Mouse (Mus musculus): ENCODE measurements around the gene Rab5b. TPM values are rescaled to one million over a fixed set of nuclear protein-coding genes. Genes with fewer than 3 reads are reported as not detected.
"Not testable (repeated sequence)": the region's sequence is repeated elsewhere in the genome, so short reads cannot be mapped to it uniquely, and the experiment has no call there.

Rab5b gene
- total RNA-seq (2021): 10 to 100 TPM; 90.3 to 94.5 TPM
- long read RNA-seq, experiment 1, transcript Rab5b-201 (6 exons, 3,180 nt): major isoform, 75 of 111 reads
- long read RNA-seq, experiment 1, partial matches to known transcripts: 3 of 111 reads
- long read RNA-seq, experiment 1, other reads (novel, unspliced or antisense): 32 of 111 reads
- long read RNA-seq, experiment 2, transcript Rab5b-201 (6 exons, 3,180 nt): major isoform, 67 of 96 reads
- long read RNA-seq, experiment 2, partial matches to known transcripts: 0 of 96 reads
- long read RNA-seq, experiment 2, other reads (novel, unspliced or antisense): 29 of 96 reads

DNA sequence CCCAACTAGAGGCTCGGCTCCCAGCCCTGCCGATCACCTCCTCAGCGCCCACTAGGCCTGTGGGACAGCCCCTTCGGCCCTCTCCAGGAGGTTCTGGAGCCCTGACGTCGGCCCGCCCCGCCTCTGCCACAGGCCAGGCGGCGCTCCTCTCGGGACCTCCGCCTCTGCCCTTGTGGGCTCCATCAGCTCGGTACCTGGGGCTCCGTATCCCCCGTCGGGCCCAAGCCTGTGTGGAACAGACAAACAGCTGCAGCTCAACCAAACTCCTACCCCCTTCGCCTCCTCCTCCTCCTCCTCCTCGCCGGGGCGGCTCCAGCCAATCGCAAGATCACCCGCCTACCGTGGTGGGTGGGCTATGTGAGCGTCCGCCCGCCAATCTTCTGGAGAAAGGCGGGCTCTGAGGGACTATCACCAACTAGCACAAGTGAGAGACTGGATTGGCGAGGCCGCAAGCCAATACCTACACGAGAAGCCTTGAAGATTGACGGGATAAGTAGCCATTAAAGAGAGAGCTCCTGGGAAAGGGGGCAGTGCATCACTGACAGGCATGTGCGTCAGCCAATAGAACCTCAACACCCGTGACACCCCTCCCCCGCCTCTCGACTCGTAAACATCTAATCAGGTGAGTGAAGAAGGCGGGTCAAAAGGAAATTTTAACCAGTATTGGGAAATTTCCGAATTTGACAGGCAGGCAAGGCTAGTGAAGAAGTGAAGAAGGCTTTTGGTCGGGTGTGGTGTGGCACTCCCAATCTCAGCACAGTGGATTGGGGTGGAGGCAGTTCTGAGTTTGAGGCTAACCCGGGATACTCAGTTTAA is at the start of gene Rab5b:
Gene Rab5b, minus strand, starts transcription at position 273 of the 816 bp plus-strand sequence.
- TF ChIP-seq CTCF (IDR thresholded peaks at IDR 0.05): no peak
- peak within 1 kb of the TSS; percentile 93 for H3K4me3 ChIP-seq
- intact Hi-C loops (cut with DNase I): no loop called here

DNA sequence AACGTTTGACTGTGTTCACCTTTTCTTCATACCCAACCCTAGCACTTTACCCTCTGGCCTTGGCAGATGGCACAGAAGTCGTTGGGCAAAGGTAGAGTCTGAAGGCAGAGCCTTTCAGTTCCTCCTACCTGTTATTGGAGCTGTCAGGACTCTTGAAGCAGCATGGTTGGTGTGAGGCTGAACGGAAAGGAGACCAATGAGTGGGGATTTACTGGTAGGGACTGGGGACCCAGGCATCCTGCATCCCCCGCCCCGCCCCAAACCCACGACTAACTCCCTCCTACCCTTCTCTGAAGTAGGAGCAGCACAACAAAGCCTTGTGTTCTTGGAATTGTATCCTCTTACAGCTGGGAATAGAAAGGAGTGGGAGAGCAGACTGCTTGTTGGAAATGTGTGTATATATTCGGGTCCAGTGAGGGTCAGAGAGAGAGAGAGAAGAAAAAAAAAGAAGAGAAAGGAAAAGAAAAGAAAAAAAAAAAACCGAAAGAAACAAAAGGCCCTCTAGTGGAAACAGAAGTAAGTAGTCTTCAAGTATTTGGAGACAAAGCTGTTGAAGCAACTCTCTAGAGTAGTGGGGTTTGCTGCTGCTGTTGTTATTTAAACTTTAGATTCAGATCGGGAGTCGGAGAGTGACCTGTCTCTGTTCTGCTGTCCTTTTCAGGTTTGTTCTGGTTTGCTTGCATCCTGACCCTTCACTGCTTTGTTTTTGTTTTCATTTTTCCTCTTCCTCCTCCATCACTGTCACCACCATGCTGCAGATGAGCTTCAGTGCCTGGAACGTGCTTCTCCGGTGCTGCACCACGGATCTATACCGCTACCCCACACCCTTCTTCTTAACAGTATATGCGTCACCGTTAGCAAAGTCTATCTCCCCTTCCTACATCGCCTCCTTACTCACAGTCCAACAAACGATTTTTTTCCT is 48.9 kb upstream of the Rab5b start, which contains the start of gene Dgka:
Gene Dgka, minus strand, starts transcription at position 176 of the 922 bp plus-strand sequence.
- TF ChIP-seq CTCF (IDR thresholded peaks at IDR 0.05): peak; percentile 35; the same call in 1 of the 2 replicates
- Histone ChIP-seq H3K4me3 (peak within 1 kb of the TSS; percentile 96), H3K27ac (peak within 1 kb of the TSS; percentile 96)
- no peak for DNase-seq
- intact Hi-C loops (cut with DNase I): no loop called here

More for the DNA sequence above, at the start of gene Rab5b:
- peak; percentile 99 for DNase-seq
- peak within 1 kb of the TSS; percentile 95 for H3K27ac ChIP-seq

DNA sequence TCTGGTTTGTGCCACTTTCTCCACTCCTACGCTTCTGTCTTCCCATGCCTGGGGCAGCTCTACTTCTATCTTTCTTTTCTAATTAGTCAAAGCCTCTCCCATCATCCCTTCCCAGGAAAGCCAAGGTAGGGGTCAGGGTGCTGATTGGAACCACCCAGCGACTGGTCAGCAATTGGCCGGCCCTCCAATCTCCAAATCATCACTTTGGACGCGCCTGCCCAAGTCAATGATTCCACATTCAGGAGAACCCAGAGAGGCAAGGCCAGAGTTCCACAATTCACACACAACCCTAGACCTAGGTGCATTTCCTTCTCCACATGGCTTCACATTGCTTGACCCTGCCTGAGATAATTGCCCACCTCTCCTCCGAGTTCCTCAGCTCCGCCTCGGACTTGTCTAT is 48.1 kb upstream of the Rab5b start:
- Histone ChIP-seq H3K4me3 (peak overlapping the region; percentile 96), H3K27ac (peak overlapping the region; percentile 96)
- no peak for TF ChIP-seq CTCF (IDR thresholded peaks at IDR 0.05)
- intact Hi-C loops (cut with DNase I): no loop called here
- DNase-seq: no peak

DNA sequence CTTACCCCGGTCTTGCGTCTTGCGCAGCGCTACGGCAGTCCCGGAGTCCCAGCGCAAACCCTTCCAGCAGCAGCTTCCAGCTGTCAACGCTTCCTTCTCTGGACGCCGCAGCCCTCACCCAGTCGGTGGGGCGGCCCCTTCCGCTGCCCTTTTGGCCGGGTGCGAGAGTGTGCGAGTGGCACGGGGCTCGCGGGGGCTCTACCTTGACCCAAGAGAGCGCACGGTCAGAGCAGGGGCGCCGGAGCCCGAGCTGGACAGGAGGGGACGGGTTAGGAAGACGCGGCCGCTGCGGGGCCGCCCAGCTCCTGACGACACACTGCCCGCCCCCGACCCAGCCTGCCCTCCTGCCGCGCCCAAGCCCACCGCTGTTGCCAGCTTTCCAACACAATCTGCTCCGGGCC is 47.7 kb upstream of the Rab5b start:
- H3K27ac ChIP-seq: peak overlapping the region; percentile 96
- TF ChIP-seq CTCF (IDR thresholded peaks at IDR 0.05): no peak
- peak; percentile 83 for DNase-seq
- peak overlapping the region; percentile 96 for H3K4me3 ChIP-seq
- intact Hi-C loops (cut with DNase I): loop anchor here (2.0 kb wide), 1 partner anchor 39 kb away; the partner anchor contains the start of genes Cdk2 and Pmel

DNA sequence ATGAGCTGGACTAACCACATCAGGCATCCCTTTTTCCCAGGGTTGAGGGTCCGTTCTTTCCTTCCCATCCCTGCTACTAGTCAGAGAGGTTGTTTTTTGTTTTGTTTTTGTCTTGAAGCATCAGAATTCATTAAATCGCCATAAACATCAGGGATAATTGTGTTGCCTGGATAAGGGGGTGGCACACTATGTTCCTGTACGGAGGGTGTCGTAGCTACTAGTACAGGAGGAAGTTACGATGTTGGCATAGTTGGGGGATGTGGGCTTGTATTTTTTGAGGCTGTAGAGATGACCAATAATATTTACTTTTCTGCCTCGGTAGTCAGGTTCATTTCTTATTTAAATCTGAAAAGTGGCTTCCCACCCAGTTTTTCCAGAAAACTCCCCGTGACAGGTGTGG is 47.2 kb upstream of the Rab5b start:
- DNase-seq: no peak
- Histone ChIP-seq H3K27ac (peak overlapping the region; percentile 96), H3K4me3 (peak overlapping the region; percentile 96)
- intact Hi-C loops (cut with DNase I): loop anchor here (2.0 kb wide), 1 partner anchor 38 kb away; the partner anchor contains the start of genes Cdk2 and Pmel
- TF ChIP-seq CTCF (IDR thresholded peaks at IDR 0.05): no peak

DNA sequence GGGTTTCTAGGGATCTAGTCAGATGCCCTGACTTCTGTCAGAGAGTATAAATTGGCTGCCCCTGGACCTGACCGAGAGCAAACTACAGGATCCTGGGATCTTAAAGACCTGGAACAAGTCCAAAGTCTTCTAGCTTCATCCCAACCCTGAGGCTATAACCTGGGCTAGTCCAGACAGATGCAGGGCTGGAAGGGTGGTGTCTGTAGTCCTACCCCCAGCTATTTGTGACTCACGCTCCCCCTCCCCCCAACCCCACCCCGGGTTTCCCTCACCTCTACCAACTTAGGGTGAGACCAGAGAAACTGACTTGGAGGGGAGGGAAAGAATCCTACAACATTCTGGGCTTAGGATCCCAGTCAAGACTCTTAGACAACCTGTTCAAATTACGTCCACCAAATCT is 46.6 kb upstream of the Rab5b start:
- TF ChIP-seq CTCF (IDR thresholded peaks at IDR 0.05): no peak
- Histone ChIP-seq H3K27ac (peak overlapping the region; percentile 96; the same call in 1 of the 2 replicates), H3K4me3 (peak overlapping the region; percentile 96)
- intact Hi-C loops (cut with DNase I): loop anchor here (2.0 kb wide), 1 partner anchor 38 kb away; the partner anchor contains the start of genes Cdk2 and Pmel
- DNase-seq: no peak

DNA sequence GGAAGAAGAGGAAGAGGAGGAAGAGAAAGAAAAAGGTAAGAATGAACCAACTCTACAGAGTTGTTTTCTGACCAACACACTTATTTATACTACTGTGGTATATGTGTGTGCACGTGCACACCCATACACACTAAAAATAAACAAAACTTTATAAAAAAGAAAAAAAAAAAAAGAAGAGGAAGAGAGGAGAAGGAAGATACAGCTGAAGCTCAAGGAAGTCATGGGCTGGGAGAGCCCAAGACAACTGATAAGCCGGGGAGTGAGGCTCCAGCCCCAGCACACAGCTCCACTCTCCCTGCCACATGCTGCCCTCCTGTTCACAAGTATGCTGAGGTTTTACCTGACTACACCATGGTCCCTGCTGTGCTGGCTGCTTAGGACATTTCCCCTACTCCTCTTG is 44.2 kb upstream of the Rab5b start:
- no peak for TF ChIP-seq CTCF (IDR thresholded peaks at IDR 0.05)
- Histone ChIP-seq H3K4me3 (no peak overlapping the region), H3K27ac (no peak overlapping the region)
- intact Hi-C loops (cut with DNase I): no loop called here
- DNase-seq: no peak

DNA sequence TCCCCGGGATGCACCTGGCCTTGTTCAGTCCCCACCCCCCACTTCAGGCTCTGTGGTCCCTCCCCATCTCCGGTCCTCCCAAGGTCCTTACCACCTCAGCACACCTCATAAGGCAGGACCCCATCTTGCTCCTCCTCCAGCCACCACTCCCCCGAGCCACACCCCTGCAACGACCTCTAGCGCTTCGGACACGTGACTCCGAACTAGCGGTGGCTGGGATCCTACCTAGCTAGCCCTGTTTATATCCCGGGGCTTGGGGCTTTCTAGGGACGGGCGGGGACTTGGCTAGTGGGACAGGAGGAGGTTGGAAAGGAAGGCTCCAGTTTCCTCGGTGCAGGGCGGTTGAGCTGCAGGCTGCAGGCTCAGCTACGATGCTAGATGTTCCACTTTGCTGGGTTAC is 41.4 kb upstream of the Rab5b start:
- H3K27ac ChIP-seq: no peak overlapping the region
- H3K4me3 ChIP-seq: no peak overlapping the region
- TF ChIP-seq CTCF (IDR thresholded peaks at IDR 0.05): no peak
- intact Hi-C loops (cut with DNase I): no loop called here
- peak; percentile 27 for DNase-seq

DNA sequence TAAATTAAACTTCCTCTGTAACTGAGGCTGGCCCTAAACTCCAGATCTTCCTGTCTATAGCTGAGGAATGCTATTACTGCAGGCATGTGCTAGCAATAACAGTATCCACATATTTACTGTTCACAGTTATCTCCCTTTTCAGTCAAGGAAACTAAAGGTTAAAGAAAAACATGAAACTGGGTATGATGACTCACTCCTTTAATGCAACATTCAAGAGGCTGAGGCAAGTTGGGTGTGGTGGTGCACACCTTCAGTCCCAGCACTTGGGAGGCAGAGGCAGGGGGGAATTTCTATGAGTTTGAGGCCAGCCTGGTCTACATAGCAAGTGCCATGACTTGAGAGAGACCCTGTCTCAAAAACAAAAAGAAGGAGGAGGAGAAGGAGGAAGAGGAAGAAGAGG is 35.9 kb upstream of the Rab5b start:
- DNase-seq: no peak
- intact Hi-C loops (cut with DNase I): loop anchor here (1.0 to 5.0 kb wide), 2 partner anchors 162 to 245 kb away; no protein-coding TSS in a partner anchor
- no peak for TF ChIP-seq CTCF (IDR thresholded peaks at IDR 0.05)
- Histone ChIP-seq H3K27ac (no peak overlapping the region), H3K4me3 (no peak overlapping the region)

DNA sequence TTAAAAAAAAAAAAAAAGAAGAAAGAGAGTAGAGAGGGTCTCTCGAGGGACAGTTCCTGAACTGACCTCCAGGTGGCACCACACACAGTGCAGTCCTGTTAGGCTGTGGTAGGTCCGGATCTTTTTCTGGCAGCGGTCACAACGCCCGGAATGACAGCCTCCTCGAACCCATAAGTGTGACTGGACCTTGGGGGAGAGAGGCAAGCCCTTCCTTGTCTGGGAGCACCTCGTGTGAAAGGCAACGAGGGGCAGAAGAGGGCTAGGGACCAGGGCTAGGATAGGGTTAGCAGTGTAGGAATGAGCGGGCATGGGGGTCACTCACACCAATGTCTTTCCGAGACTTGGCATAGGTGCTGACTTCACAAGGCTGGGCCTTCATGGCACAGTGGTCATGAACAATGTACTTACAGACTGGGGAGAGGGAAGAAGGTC is 35.0 kb upstream of the Rab5b start:
- intact Hi-C loops (cut with DNase I): loop anchor here (5.0 kb wide), 1 partner anchor 246 kb away; no protein-coding TSS in a partner anchor
- DNase-seq: peak; percentile 80
- peak; percentile 89 for TF ChIP-seq CTCF (IDR thresholded peaks at IDR 0.05)
- peak overlapping the region; percentile 46; the same call in 1 of the 2 replicates for H3K4me3 ChIP-seq
- H3K27ac ChIP-seq: no peak overlapping the region

DNA sequence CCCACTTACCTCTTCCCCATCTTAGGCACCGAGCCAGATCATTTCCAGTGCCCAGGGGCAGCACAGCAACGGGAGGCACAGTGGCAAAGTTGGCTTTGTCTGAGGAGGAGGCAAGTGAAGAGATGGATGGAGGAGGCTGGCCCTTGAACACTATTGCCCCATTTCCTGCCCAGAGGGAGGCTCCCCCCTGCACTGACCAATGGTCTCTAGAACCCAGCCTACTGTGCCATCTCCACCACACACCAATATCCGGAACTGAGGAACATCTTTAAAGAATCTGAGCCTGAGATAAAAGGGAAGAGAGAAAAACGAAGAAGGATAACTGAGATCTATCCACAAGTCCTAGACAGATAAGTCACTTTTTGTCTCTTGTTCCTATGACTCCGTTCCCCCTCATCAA is 32.0 kb upstream of the Rab5b start:
- no peak for DNase-seq
- H3K4me3 ChIP-seq: no peak overlapping the region
- intact Hi-C loops (cut with DNase I): no loop called here
- no peak overlapping the region for H3K27ac ChIP-seq
- TF ChIP-seq CTCF (IDR thresholded peaks at IDR 0.05): no peak

DNA sequence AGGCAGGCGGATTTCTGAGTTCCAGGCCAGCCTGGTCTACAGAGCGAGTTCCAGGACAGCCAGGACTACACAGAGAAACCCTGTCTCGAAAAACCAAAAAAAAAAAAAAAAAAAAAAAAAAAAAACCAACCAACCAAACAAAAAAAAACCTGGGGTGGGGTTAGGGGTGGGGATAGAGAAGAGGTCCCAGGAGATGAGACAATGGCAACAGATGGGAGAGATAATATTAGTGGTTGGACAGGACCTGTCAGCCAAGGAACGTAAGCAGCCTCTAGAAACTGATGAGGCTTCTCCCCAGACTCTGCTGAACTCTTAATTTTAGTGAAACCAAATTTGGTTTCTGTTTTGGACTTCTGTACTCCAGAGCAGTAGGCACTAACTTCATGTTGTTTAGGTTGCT is 29.4 kb upstream of the Rab5b start:
- H3K27ac ChIP-seq; DNase-seq; H3K4me3 ChIP-seq; intact Hi-C loops (cut with DNase I): not testable (repeated sequence)

All from gastrocnemius, adult 2 months (tissue).